In genomic region chr17:31377961-31378360, GRCm38 (mm10) we compare ENCODE assay signal across 9 mouse cellular contexts. TPM values are rescaled to one million over a fixed set of nuclear protein-coding genes. Genes with fewer than 3 reads are reported as not detected.
DNase-seq lines count a peak whose midpoint lies in the region; ATAC-seq lines count a peak whose summit lies in the region.
"Had no signal": no experiment of that assay in that cellular context is flagged by ENCODE, and none has a peak within 500 bp of the region (broad histone marks: within the 10 kb centered on the region; RNA-seq: fewer than 3 reads in every experiment).

No protein-coding gene starts in this region.

- DNase-seq in R1 (ENCODE audit: low read depth, low spot score), result peak; percentile 79
- DNase-seq in cerebellum, adult 11-12 months, result peak; percentile 78
- DNase-seq in hindbrain, embryonic 10.5 days (ENCODE audit: low spot score), result peak; percentile 71
- peak; percentile 63 for DNase-seq in layer of hippocampus, adult 9-11 months
- DNase-seq in lung, postnatal 4 days, result peak; percentile 56 to 77
- DNase-seq in right cerebral cortex, postnatal 10 days (ENCODE audit: low spot score in 2 of 2), result peak; percentile 82 to 84

- H3K9me3 ChIP-seq in forebrain, embryonic 16.5 days (ENCODE audit: control insufficient read depth, low read length), result no peaks in the 10 kb centered on the region; the same call in 1 of the 2 replicates
- no peaks in the 10 kb centered on the region for H3K9me3 ChIP-seq in hindbrain, embryonic 10.5 days
- H3K9me3 ChIP-seq: megakaryocyte, embryonic 14.5 days had no signal

- no peak; the same call in none of the 2 replicates for ATAC-seq in forebrain, embryonic 16.5 days
- no peak for ATAC-seq in megakaryocyte, adult 5-6 weeks (ENCODE audit: poor library complexity, severe bottlenecking)

- H3K27ac ChIP-seq in forebrain, embryonic 16.5 days (ENCODE audit: low read length), result no peak overlapping the region
- H3K27ac ChIP-seq in hindbrain, embryonic 10.5 days, result peak overlapping the region; percentile 70

- no peaks in the 10 kb centered on the region for H3K36me3 ChIP-seq in forebrain, embryonic 16.5 days (ENCODE audit: control insufficient read depth, insufficient read depth)
- H3K36me3 ChIP-seq in hindbrain, embryonic 10.5 days, result no peaks in the 10 kb centered on the region

- 4% methylated on average over 7 of the region's 7 CpGs for WGBS in forebrain, embryonic 16.5 days
- 12% methylated on average over 7 of the region's 7 CpGs for WGBS in hindbrain, embryonic 10.5 days

- peak overlapping the region; percentile 4 for H3K4me2 ChIP-seq in forebrain, embryonic 16.5 days (ENCODE audit: low read length)

- H3K9ac ChIP-seq in forebrain, embryonic 16.5 days (replicated peaks; ENCODE audit: low read depth, low read length), result peak overlapping the region; percentile 14; the same call in 1 of the 2 replicates

- no peak overlapping the region for H3K4me3 ChIP-seq in forebrain, embryonic 16.5 days (replicated peaks; ENCODE audit: low read length)
- H3K4me3 ChIP-seq in hindbrain, embryonic 10.5 days, result no peak overlapping the region
- H3K4me3 ChIP-seq: megakaryocyte, embryonic 14.5 days had no signal

- H3K4me1 ChIP-seq in forebrain, embryonic 16.5 days (replicated peaks; ENCODE audit: control insufficient read depth, insufficient read depth, low read length), result peaks cover 7% of the 10 kb centered on the region
- H3K4me1 ChIP-seq in hindbrain, embryonic 10.5 days (replicated peaks), result peaks cover 7% of the 10 kb centered on the region

- H3K27me3 ChIP-seq in forebrain, embryonic 16.5 days (replicated peaks; ENCODE audit: control insufficient read depth, insufficient read depth, low read length), result no peaks in the 10 kb centered on the region
- H3K27me3 ChIP-seq in hindbrain, embryonic 10.5 days (ENCODE audit: insufficient read depth, poor library complexity, severe bottlenecking), result no peaks in the 10 kb centered on the region

RNA-seq across cellular contexts. Expression of gene Pde9a, which starts 8.0 kb away (rescaled TPM):
- polyA plus RNA-seq in forebrain, embryonic 16.5 days (2015; fragmentation: Nextera tagmentation; extraction: Ambion mirVana), result 55.6 and 62.2 TPM in 2 replicates
- polyA plus RNA-seq in hindbrain, embryonic 10.5 days (2016; fragmentation: Nextera tagmentation; extraction: Ambion mirVana), result 12.4 and 19.9 TPM in 2 replicates
- total RNA-seq in megakaryocyte, adult 5-6 weeks (2015), result not detected in 2 replicates
- 0.29 TPM in 1 of 2 replicates, not detected in the other for total RNA-seq in megakaryocyte, adult 5-6 weeks (2017)
